Mouse (Mus musculus) kidney, embryonic 15.5 days (tissue): ENCODE data around the gene Dnajb3. TPM values are rescaled to one million over a fixed set of nuclear protein-coding genes. Genes with fewer than 3 reads are reported as not detected.

Experiments used
- polyA plus RNA-seq: library from polyadenylated mRNA; unstranded; fragments of >200 nt; fragmentation: Nextera tagmentation; extraction: Ambion mirVana; gene quantifications from 2 replicates; pipeline ENCODE4 v1.2.1, GENCODE M21; 2015

The Dnajb3 gene
- polyA plus RNA-seq, 1 experiment from 2014 or later, result 10.7 TPM

Other genes starting within 250 kb of the Dnajb3 start
- gene Usp40, start 197.2 kb downstream of the Dnajb3 start, polyA plus RNA-seq, result 38.7 and 42.6 TPM in 2 replicates
- 17.5 TPM in 2 replicates for gene Ugt1a10, start 150.4 kb downstream of the Dnajb3 start, polyA plus RNA-seq
- gene Ugt1a9, start 135.0 kb downstream of the Dnajb3 start, polyA plus RNA-seq, result 4.6 and 4.7 TPM in 2 replicates
- not detected in 2 replicates for gene Ugt1a8, start 118.0 kb downstream of the Dnajb3 start, polyA plus RNA-seq
- gene Ugt1a7c, start 110.7 kb downstream of the Dnajb3 start, polyA plus RNA-seq, result 8.9 and 11.4 TPM in 2 replicates
- gene Ugt1a6b, start 102.5 kb downstream of the Dnajb3 start, polyA plus RNA-seq, result 0.16 and 0.22 TPM in 2 replicates
- 3.1 and 3.9 TPM in 2 replicates for gene Ugt1a6a, start 71.0 kb downstream of the Dnajb3 start, polyA plus RNA-seq
- not detected in 2 replicates for gene Ugt1a5, start 39.8 kb downstream of the Dnajb3 start, polyA plus RNA-seq
- gene Ugt1a2, start 5.2 kb downstream of the Dnajb3 start, polyA plus RNA-seq, result 27.5 and 28.9 TPM in 2 replicates
- 1.2 and 1.8 TPM in 2 replicates for gene Ugt1a1, start 6.2 kb upstream of the Dnajb3 start, polyA plus RNA-seq
- 1.3 and 1.8 TPM in 2 replicates for gene Mroh2a, start 21.2 kb upstream of the Dnajb3 start, polyA plus RNA-seq
- 162 and 175 TPM in 2 replicates for gene Hjurp, start 71.9 kb upstream of the Dnajb3 start, polyA plus RNA-seq
- not detected in 2 replicates for gene Trpm8, start 71.9 kb upstream of the Dnajb3 start, polyA plus RNA-seq
- gene Spp2, start 201.2 kb upstream of the Dnajb3 start, polyA plus RNA-seq, result 56.5 and 62.0 TPM in 2 replicates